Mouse (Mus musculus) heart, embryonic 10.5 days (tissue): Measurements from ENCODE around the gene Rfng. TPM values are rescaled to one million over a fixed set of nuclear protein-coding genes. Genes with fewer than 3 reads are reported as not detected.

Experiments
- DNase-seq: peaks from one replicate; pipeline ENCODE4 v3.0.0-alpha.2; 2017; ENCODE audit warnings: low spot score
- H3K27ac ChIP-seq: fragments of 300-500 bp; sonication (generic); 2 replicates; pipeline ENCODE4 v1.5.1; 2016; ENCODE audit warnings: mild to moderate bottlenecking
- H3K27me3 ChIP-seq: fragments of 300-500 bp; sonication (generic); 2 replicates; pipeline ENCODE4 v1.6.1; 2016; ENCODE audit warnings: mild to moderate bottlenecking; ENCODE audit not compliant: poor library complexity, insufficient read depth, severe bottlenecking
- H3K36me3 ChIP-seq: fragments of 300-500 bp; sonication (generic); 2 replicates; pipeline ENCODE4 v1.6.1; 2016; ENCODE audit warnings: mild to moderate bottlenecking, moderate library complexity
- H3K4me1 ChIP-seq: fragments of 300-500 bp; sonication (generic); 2 replicates; pipeline ENCODE4 v1.6.1; 2016; ENCODE audit warnings: mild to moderate bottlenecking
- H3K4me3 ChIP-seq: fragments of 300-500 bp; sonication (generic); 2 replicates; pipeline ENCODE4 v1.5.1; 2016; ENCODE audit warnings: mild to moderate bottlenecking, moderate library complexity
- H3K9me3 ChIP-seq: fragments of 300-500 bp; sonication (generic); 2 replicates; pipeline ENCODE4 v1.6.1; 2016; ENCODE audit warnings: mild to moderate bottlenecking, moderate library complexity
- WGBS: fragments of 180-500 bp; shearing (Covaris S2); methylation state at CpG from one replicate; pipeline ENCODE4 v1.1.7; 2016; 5-methylcytosine and 5-hydroxymethylcytosine counted together
- polyA plus RNA-seq: library from polyadenylated mRNA; unstranded; fragments of >200 nt; fragmentation: Nextera tagmentation; extraction: Ambion mirVana; gene quantifications from 2 replicates; pipeline ENCODE4 v1.2.1, GENCODE M21; 2016

Gene Rfng
- polyA plus RNA-seq, 1 experiment from 2014 or later: 30.4 TPM

DNA sequence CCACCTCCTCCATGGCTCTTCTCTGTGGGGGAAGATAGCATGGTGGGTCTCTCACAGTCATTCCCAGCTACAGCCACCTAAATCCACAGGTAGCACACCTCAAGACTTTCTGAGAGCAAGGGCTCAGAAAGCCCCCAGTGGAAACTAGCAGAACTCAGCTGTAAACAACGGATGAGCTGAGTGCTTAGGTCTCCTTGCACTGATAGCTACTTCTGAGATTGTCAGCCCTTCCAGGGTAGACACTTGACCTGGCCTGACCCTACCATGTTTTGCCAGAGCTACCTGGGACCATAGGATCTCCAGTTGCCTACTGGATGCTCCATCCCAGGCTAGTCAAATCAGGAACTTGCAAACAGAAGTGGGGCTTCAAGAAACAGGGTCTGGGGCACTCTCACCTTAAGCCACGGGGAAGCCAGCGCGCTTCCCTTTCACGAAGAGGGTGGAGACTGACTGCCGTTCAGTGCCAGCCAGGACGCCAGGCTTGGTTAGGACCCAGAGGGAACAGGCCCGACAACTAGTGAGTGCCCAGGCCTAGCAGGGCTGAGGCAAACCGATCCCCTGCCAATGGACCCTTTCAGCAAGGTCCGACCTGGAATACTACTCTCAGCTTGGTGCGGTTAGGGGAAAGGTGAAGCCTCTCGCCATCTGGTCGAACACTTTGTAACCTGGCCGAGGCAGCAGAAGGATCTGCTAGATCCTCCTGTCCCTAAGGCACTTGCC lies 39.0 kb upstream of the Rfng start:
- H3K36me3 ChIP-seq: peaks cover 45% of the 10 kb centered on the region
- H3K27ac ChIP-seq: peak overlapping the region; percentile 95
- H3K27me3 ChIP-seq: no peaks in the 10 kb centered on the region
- DNase-seq: no peak
- H3K9me3 ChIP-seq: no peaks in the 10 kb centered on the region
- H3K4me1 ChIP-seq: peaks cover 55% of the 10 kb centered on the region
- peak overlapping the region; percentile 84 for H3K4me3 ChIP-seq
- 2% methylated on average over 14 of the region's 14 CpGs for WGBS

DNA sequence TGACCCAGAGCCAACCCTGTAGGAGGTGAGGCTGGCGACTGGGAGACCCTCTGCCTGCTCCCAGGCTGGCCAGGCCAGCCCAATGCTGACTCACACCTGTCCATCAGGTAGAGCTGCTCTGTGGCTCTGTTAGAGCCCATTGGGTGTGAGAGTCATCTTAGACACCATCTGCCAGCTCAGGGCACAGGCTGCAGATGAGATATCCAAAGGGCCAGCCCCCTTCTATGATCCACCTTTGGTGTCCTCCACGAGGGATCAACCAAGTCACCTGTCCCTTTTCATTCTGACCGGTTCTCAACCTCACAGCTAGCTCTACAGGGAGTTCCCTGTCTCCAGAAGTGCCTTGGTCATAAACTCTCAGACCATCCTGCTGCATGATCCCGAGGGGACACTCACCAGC lies 38.3 kb upstream of the Rfng start:
- DNase-seq: no peak
- H3K4me1 ChIP-seq: peaks cover 54% of the 10 kb centered on the region
- peaks cover 51% of the 10 kb centered on the region for H3K36me3 ChIP-seq
- peak overlapping the region; percentile 84 for H3K4me3 ChIP-seq
- no peaks in the 10 kb centered on the region for H3K9me3 ChIP-seq
- no peaks in the 10 kb centered on the region for H3K27me3 ChIP-seq
- H3K27ac ChIP-seq: 0 out of 2 replicates have a peak overlapping the region, but pooled peaks have one; percentile 95
- 71% methylated on average over 4 of the region's 4 CpGs for WGBS

DNA sequence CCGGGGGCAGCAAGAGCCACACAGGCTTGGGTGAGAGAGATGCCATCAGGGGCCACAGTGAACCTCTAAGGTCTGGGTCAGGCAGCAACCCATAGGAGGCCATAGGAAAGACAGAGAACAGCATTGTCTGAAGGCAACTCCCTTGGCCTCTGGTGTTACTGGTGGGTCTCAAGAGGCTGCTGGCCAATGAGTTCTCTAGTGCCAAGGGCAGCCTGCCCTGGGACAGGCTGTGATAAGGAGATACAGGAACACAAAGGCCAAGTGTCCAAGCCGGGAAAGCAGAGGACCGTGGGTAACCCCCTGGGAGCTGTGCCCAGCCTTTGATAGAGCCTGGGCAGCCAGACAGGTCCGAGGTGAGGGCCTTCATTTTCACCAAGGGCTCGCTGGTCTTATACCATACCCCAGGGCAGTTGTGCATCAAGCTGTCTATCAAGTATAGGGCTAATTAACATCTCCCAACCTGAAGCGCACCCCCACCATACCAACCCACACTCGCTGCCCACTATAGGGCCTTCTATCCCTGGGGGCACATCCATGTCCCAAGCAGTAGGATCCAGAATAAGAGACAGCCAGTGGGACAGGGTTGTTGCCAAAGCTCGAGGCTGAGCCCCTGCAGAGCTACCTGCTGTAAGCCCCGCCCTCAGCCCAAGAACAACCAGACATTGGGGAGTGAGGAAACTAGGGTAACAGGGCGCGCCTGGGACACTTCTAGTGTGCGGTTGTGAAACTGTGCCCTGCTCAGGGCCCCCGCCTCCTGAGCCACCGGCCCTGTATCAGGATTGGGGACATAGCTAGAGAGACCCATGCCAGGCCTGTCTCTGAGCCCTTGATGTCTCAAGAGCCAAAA lies 37.3 kb upstream of the Rfng start:
- no peak for DNase-seq
- H3K9me3 ChIP-seq: no peaks in the 10 kb centered on the region
- H3K4me3 ChIP-seq: peak overlapping the region; percentile 84
- 82% methylated on average over 14 of the region's 14 CpGs for WGBS
- H3K36me3 ChIP-seq: peaks cover 62% of the 10 kb centered on the region
- H3K4me1 ChIP-seq: peaks cover 47% of the 10 kb centered on the region
- no peaks in the 10 kb centered on the region for H3K27me3 ChIP-seq
- peak overlapping the region; percentile 6; the same call in 1 of the 2 replicates for H3K27ac ChIP-seq

DNA sequence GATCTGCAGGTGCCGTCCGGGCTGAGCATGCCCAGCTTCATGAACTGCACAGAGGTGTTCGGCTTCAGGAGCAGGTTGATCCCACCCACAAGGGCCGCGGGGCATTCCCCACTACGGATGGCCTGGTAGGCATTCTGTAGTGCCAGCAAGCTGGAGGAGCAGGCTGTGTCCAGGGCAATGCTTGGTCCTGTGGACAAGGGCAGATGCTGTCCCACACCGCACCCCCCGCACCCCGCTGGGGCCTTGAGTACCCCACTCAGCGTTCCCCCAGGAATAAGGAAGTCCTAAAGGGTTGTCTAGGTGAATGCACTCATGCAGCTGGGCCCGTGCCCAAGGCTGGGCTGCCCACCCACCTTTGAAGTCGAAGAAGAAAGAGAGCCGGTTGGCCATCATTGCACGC lies 36.5 kb upstream of the Rfng start:
- Histone ChIP-seq H3K27me3 (no peaks in the 10 kb centered on the region), H3K27ac (0 out of 2 replicates have a peak overlapping the region, but pooled peaks have one; percentile 3), H3K9me3 (no peaks in the 10 kb centered on the region), H3K4me3 (no peak overlapping the region), H3K36me3 (peaks cover 69% of the 10 kb centered on the region), H3K4me1 (peaks cover 39% of the 10 kb centered on the region)
- DNase-seq: no peak
- 96% methylated on average over 14 of the region's 14 CpGs for WGBS

DNA sequence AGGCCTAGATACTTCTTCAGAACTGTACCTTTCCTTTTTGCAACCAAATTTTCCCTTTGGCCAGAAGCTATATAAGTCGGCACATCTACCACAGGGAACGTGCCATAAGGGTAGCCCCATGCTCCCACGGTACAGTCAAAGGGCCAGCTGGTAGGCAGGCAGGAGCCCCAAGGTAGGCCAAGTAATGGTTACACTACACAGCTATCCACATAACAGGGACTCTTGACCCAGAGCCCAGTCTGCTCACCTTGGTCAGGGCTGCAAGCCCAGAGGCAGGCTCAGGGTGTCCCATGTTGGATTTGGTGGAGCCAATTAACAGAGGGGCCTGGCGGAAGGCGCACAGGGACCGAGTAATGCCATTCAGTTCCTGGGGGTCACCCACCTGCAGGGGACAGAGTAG lies 35.5 kb upstream of the Rfng start:
- Histone ChIP-seq H3K9me3 (no peaks in the 10 kb centered on the region), H3K27ac (no peak overlapping the region), H3K4me1 (peaks cover 30% of the 10 kb centered on the region), H3K36me3 (peaks cover 79% of the 10 kb centered on the region), H3K4me3 (no peak overlapping the region), H3K27me3 (no peaks in the 10 kb centered on the region)
- WGBS: 95% methylated on average over 6 of the region's 6 CpGs
- no peak for DNase-seq

DNA sequence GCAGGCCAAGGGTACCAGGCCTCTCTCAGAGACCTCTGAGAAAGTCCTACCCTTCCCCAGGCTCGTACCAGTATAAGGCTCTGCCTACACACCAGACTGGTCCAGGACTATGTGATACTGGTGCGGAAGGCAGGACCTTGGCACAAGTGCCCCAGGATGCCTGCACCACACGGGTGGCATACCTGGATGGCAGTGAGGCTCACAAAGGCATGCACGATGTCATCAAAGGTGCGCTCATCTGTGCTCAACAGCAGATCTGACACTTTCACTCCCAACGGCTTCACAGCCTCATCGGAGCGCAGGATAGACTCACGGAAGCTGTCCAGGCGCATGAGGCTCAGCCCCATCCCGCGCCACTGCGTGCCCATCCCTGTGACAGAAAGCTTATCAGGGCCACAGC lies 34.2 kb upstream of the Rfng start:
- DNase-seq: no peak
- Histone ChIP-seq H3K27ac (no peak overlapping the region), H3K9me3 (no peaks in the 10 kb centered on the region), H3K4me3 (no peak overlapping the region), H3K4me1 (peaks cover 25% of the 10 kb centered on the region), H3K36me3 (peaks cover 92% of the 10 kb centered on the region), H3K27me3 (no peaks in the 10 kb centered on the region)
- WGBS: 95% methylated on average over 13 of the region's 13 CpGs

DNA sequence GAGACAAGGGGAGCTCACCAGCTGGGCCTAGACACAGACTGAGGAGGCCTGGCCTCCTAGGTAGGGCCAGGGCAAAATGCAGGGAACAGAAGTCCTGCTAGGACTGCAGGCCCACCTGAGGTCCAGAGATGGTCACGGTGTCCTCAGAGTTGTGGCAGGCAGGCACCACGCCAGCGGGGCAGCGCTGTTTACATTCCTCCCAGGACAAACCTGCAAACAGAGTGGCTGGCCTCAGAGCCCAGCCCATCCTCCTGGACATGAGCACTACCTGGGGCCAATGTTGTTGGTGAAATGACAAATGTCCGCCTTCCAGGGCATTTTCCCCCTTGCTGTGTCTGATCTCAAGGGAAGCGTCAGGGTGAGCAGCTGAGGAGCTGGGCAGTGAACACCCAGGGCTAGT lies 33.4 kb upstream of the Rfng start:
- peaks cover 100% of the 10 kb centered on the region for H3K36me3 ChIP-seq
- 96% methylated on average over 6 of the region's 6 CpGs for WGBS
- H3K4me3 ChIP-seq: no peak overlapping the region

DNA sequence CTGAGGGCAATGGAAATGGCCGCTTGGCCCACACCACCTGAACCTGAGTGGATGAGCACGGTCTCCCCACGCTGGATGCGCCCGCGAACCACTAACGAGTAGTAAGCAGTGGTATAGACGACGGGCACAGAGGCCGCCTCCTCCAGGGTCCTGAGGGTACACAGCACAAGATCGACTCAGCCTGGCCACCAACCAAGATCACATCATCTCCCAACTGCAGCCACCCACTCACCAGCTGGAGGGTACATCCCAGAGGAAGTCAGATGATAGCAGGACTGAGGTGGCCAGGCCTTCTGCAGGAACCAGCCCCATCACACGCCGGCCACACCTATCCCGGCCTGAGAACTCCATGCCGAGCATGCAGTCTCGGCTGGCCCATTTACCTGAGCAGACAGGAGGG lies 28.1 kb upstream of the Rfng start:
- WGBS: 95% methylated on average over 16 of the region's 16 CpGs
- DNase-seq: no peak

More for the DNA sequence above, 33.4 kb upstream of the Rfng start:
- H3K4me1 ChIP-seq: peaks cover 19% of the 10 kb centered on the region
- no peak overlapping the region for H3K27ac ChIP-seq
- DNase-seq: no peak
- H3K9me3 ChIP-seq: no peaks in the 10 kb centered on the region
- no peaks in the 10 kb centered on the region for H3K27me3 ChIP-seq

DNA sequence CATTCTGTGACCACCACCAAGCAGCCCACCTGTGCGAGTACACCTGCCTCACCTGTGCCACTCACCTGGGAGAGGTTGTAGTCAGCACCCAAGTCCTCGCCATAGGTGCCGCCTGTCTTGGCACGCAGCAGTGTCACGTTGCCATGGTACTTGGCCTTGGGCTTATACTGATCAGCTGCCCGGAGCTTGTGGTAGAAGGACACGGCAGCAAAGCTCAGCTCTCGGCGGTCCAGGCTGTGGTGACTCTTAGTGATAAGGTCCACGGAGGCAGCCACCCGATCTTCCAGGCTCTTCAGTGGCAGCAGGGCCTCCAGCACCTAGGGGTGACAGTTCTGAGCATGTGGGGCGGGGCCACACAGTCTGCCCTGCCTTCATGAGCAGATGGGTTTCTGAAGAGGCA lies 24.0 kb upstream of the Rfng start:
- Histone ChIP-seq H3K4me1 (no peaks in the 10 kb centered on the region), H3K27ac (no peak overlapping the region), H3K4me3 (no peak overlapping the region), H3K36me3 (peaks cover 79% of the 10 kb centered on the region), H3K27me3 (no peaks in the 10 kb centered on the region), H3K9me3 (no peaks in the 10 kb centered on the region)
- WGBS: 87% methylated on average over 12 of the region's 12 CpGs
- no peak for DNase-seq

More for the DNA sequence above, 28.1 kb upstream of the Rfng start:
- H3K36me3 ChIP-seq: peaks cover 100% of the 10 kb centered on the region
- H3K27me3 ChIP-seq: no peaks in the 10 kb centered on the region
- H3K4me3 ChIP-seq: no peak overlapping the region
- H3K4me1 ChIP-seq: no peaks in the 10 kb centered on the region
- H3K27ac ChIP-seq: no peak overlapping the region
- H3K9me3 ChIP-seq: no peaks in the 10 kb centered on the region

DNA sequence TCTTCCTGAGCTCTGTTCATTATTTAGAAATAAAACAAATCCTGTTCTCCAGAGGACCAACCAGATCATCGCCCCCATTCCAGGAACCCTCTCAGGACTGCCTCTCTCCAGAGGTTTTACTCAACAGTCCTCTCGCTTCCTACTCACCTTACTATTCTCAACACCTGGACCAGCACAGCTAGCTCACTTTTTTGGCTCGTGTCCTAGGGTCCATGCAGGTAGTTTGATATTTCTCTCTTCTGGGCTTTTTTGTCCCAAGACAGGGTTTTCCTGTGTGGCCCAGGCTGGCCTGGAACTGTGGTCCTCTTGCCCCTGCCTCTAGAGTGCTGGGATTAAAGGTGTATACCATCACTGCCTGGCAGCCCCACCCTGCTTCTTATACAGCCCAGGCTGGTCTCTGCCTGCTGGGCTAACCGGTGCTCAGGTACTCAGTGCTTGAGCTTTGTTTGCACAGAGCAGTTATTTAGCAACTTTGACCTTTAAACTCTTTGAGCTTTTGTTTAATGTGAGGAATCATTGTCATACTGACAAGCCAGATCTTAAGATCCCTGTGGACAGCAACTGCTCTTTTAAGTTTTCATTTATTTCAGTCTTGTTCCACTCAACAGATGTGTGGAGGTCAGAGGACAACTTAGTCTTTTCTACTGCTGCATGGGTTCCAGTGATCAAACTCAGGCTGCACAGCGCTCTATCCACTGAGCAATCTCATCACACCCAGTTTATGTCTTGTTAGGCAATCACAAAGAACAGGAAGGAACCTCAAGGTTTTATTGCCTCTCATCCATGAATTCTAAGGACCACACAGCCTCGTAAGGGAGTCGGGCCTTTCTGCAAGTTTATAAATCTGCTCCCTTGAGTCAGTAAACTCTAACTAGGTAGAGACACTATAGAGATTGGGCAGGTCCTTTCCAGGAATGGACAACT lies 21.6 kb upstream of the Rfng start:
- no peak overlapping the region for H3K27ac ChIP-seq
- no peaks in the 10 kb centered on the region for H3K27me3 ChIP-seq
- no peak for DNase-seq
- peaks cover 55% of the 10 kb centered on the region for H3K36me3 ChIP-seq
- H3K4me3 ChIP-seq: no peak overlapping the region
- 91% methylated on average over 7 of the region's 7 CpGs for WGBS
- H3K4me1 ChIP-seq: peaks cover 1% of the 10 kb centered on the region
- H3K9me3 ChIP-seq: no peaks in the 10 kb centered on the region

DNA sequence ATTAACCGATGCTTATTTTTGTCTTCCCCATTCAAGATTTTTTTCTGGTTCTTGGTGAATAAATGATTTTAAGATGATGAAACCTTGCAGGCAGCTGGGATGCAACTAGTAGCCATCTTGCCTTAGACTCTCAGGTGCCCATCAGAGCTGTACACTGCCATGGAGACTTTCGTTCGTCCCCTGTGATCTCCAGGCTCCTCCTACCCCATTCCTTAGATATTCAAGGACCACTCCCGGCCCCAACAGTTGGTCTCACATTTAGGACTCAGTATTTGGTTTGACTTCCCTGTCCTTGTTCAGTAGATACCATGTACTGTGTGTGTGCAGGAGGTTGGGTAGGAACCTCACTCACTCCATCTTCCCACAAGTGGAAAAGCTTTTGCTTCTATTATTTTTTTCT lies 20.8 kb upstream of the Rfng start:
- Histone ChIP-seq H3K27ac (no peak overlapping the region), H3K9me3 (no peaks in the 10 kb centered on the region), H3K4me1 (peaks cover 8% of the 10 kb centered on the region), H3K27me3 (no peaks in the 10 kb centered on the region), H3K4me3 (no peak overlapping the region), H3K36me3 (peaks cover 47% of the 10 kb centered on the region)
- 63% methylated on average over 4 of the region's 4 CpGs for WGBS
- no peak for DNase-seq

DNA sequence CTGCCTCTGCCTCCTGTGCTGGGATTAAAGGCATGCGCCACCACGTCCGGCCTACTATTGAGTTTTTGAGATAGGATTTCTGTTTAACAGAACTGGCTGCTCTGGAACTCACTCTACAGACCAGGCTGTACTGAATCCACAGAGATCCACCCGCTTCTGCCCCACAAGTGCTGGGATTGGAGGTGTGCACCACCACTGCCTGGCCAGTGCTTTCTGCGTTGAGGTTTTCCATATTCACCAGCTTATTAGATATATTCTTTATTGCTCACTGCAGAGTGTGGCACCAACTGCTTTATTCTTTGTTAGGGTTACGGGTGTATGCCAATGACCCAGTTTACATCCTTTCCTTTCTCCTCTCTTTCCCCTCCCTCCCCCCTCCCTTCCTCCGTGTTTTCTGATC lies 20.3 kb upstream of the Rfng start:
- H3K4me3 ChIP-seq: no peak overlapping the region
- no peak overlapping the region for H3K27ac ChIP-seq
- no peak for DNase-seq
- no peaks in the 10 kb centered on the region for H3K27me3 ChIP-seq
- no peaks in the 10 kb centered on the region for H3K9me3 ChIP-seq
- peaks cover 8% of the 10 kb centered on the region for H3K4me1 ChIP-seq
- peaks cover 42% of the 10 kb centered on the region for H3K36me3 ChIP-seq
- 81% methylated on average over 7 of the region's 7 CpGs for WGBS
